Mouse (Mus musculus) CH12.LX (cell line): ENCODE measurements around the gene Foxs1.

Experiments
- CTCF ChIP-seq, 2 experiments: IDR thresholded peaks in 1 of 2; conservative IDR thresholded peaks in 1 of 2; 2 replicates each; pipeline ENCODE4 v1.5.1; 2011 to 2012; ENCODE audit warnings: low read depth in 2 of 2, low read length in 2 of 2, improper control_type of control experiment in 1 of 2, inconsistent platforms in 1 of 2, mild to moderate bottlenecking in 1 of 2, moderate library complexity in 1 of 2
- EP300 ChIP-seq: IDR thresholded peaks from 2 replicates; pipeline ENCODE4 v1.6.1; 2011; ENCODE audit warnings: low read length, improper control_type of control experiment
- HCFC1 ChIP-seq: IDR thresholded peaks from 2 replicates; pipeline ENCODE4 v1.6.1; 2012; ENCODE audit warnings: low read depth, mild to moderate bottlenecking, inconsistent platforms, low read length, improper control_type of control experiment
- MAZ ChIP-seq: IDR thresholded peaks from 2 replicates; pipeline ENCODE4 v1.6.1; 2012; ENCODE audit warnings: low read depth, mild to moderate bottlenecking, inconsistent platforms, low read length, improper control_type of control experiment, moderate library complexity
- POLR2A ChIP-seq: IDR thresholded peaks from 2 replicates; pipeline ENCODE4 v1.6.1; 2011; ENCODE audit warnings: low read depth, mild to moderate bottlenecking, improper control_type of control experiment, low read length
- POLR2AphosphoS2 ChIP-seq: IDR thresholded peaks from 2 replicates; pipeline ENCODE4 v1.6.1; 2011; ENCODE audit warnings: low read depth, low read length, improper control_type of control experiment
- RAD21 ChIP-seq: IDR thresholded peaks from 2 replicates; pipeline ENCODE4 v1.6.1; 2011; ENCODE audit warnings: low read depth, mild to moderate bottlenecking, low read length, improper control_type of control experiment, moderate library complexity

- TF ChIP-seq POLR2AphosphoS2 (no peak), EP300 (no peak), CTCF (conservative IDR thresholded peaks at IDR 0.05 in 1 of 2, IDR thresholded peaks at IDR 0.05 in 1 of 2; ENCODE audit: low read depth in 2 of 2, low read length in 2 of 2) (no peak), HCFC1 (no peak), MAZ (no peak), RAD21 (no peak), POLR2A (no peak)
These were observed 6.1 kb downstream of the Foxs1 start for GRCm38 (mm10) chr2:152926896-152927295.
